Mouse (Mus musculus) activated CD4-positive, CD25-positive, alpha-beta regulatory T cell, adult 4 months (primary cell): ENCODE results near the gene Cadm4. TPM values are rescaled to one million over a fixed set of nuclear protein-coding genes. Genes with fewer than 3 reads are reported as not detected.
"Not testable (repeated sequence)": the region's sequence is repeated elsewhere in the genome, so short reads cannot be mapped to it uniquely, and the experiment has no call there.

Source experiments
- ATAC-seq: one replicate; pipeline ENCODE4 v1.8.0; 2017
- polyA plus RNA-seq, 2 experiments: library from polyadenylated mRNA; unstranded; fragments of 100-300 nt; shearing (Covaris generic); gene quantifications; one replicate each; pipeline ENCODE4 v1.2.1; 2017

Cadm4 gene
- polyA plus RNA-seq, 2 experiments from 2014 or later = not detected

DNA sequence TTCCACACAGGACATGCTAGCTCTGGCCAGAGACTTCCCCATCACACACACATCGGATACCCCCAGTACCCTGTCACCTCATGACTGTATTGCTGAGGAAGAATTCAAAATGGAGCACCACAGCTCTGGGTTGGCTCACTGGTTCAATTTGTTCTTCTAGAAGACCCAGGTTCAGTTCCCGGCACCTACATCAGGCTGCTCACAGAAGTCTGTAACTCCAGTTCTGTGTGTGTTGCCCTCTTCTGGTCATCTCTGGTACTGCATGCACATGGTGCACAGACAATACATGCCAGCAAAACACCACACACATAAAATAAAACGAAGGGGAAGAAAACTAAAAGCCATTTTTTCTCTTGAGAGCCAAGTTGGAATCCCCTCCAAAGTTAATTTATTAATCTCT, 12.7 kb upstream of the Cadm4 start:
- no peak for ATAC-seq

- ATAC-seq = no peak
These were observed 11.5 kb upstream of the Cadm4 start for GRCm38 (mm10) chr7:24470356-24470755.

DNA sequence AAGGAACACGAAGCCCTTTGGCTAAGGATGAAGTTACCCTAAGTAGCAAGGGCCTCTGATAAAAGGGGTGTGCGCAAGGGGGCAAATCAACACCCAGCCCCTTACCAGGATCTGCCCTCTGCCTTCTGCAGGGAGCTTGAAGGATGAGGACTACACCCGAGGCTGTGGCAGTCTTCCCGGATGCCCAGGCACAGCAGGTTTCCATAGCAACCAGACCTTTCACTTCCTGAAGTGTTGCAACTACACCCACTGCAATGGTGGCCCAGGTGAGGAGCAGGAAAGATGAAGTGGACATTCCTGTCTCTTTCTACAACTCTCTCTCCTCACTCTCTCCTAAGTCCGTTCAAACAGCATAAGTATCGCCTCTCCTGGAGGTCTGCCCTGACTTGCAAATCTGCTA, 9.4 kb upstream of the Cadm4 start:
- no peak for ATAC-seq

DNA sequence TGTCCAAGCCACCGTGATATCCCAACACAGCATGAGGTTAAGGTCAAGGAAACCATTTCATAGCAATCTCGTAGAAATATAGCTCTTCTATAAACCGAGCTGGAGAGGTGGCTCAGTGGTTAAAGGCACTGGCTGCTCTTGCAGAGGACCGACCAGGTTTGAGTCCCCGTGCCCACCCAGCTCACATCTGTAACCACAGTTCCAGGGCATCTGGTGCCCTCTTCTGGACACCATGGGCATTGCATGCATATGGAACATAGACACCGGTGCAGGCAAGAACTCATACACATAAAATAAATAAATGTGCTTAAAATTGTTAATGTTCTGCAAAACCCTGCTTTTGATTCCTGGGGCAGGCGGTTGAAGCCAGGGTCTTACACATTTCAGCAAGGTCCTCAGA, 8.9 kb upstream of the Cadm4 start:
- no peak for ATAC-seq

DNA sequence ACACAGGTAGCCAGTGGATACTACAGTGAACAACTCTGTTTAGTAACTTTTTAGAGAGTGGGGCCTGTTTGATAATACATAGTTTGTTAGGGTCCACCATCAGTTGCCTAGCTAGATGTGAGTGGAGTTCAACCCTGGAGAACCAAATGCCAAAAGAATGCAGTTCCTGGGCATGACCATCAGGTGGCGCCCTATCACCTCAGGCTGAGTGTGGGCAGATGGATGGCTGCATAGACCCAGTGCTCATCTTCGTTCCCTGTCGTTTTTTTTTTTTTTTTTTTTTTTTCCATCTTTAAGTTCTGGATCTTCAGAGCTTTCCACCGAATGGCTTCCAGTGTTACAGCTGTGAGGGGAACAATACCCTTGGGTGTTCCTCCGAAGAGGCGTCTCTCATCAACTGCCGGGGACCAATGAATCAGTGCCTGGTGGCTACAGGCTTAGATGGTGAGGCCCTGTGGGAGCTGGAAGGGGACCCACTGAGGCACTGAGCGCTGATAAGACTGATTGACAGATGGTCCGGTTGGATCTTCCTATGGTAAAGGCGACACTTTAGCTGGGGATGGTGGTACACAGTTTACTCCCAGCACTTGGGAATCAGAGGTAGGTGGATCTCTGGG, 7.8 kb upstream of the Cadm4 start:
- ATAC-seq = no peak

GRCm38 (mm10) chr7:24474811-24475506, 6.9 kb upstream of the Cadm4 start:
- ATAC-seq = no peak

- no peak for ATAC-seq
These were observed 5.5 kb upstream of the Cadm4 start for GRCm38 (mm10) chr7:24476338-24476737.

DNA sequence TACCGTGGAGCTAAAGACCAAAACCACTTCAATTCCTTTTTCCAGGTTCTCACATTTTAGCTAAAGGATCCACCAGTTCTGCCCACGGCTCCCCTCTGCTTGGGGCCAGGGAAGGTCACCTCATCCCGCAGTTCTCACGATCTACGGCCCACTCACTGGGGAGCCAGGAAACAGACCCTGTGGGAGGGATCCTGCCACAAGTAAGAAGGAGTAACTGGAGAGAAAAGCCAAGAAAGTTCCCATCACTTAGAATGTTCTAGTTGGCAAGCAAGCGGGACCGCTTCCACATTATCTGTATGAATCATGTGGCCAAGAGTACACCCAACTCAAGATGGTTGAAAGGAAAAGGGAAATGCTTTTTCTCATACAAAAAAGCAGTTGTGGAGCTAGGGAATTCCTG, 5.0 kb upstream of the Cadm4 start:
- ATAC-seq = no peak

GRCm38 (mm10) chr7:24478911-24479310, 2.9 kb upstream of the Cadm4 start:
- ATAC-seq = no peak

- no peak for ATAC-seq
These were observed 2.1 kb upstream of the Cadm4 start for GRCm38 (mm10) chr7:24479685-24480084.

GRCm38 (mm10) chr7:24480121-24480941, 1.5 kb upstream of the Cadm4 start:
- ATAC-seq = no peak

GRCm38 (mm10) chr7:24480986-24481473, 793 bp upstream of the Cadm4 start:
- ATAC-seq = no peak

DNA sequence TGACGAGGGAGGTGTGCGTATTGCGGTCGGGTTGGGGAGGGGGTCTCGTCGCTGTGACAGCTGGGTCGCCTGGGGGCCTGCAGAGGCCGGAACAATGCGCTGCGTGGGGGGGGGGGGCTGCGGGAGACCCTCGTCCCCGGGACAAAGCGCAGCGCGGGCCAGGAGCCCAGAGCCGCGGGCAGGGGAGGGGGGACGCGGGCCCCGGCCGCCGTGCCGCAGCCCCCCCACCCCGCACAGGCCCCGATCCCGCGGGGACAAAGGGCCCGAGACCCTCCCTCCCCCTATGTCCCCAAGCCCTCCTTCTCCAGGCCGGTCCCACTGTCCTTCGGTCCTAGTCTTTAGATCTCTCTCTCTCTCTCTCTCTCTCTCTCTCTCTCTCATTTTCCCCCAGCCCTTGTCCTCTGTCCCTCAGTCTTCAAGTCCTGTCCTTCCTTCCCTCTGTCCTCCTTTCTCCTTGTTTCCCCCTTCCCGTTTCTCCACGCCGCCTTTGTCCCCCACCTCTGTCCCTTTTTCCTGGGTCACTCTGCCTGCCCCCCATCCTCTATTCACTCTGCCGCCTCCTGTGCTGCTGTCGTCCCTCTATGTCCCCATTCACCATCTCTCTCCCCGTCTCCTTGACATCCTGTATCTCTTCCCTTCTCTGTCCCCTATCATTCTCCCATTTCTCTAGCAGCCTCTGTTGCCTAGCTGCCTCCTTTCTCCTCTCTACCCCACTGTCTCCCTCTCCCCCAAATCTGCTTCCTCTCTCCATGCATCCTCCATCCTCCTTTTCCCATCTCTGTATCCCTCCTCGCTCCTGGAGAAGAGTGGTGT, 591 bp downstream of the Cadm4 start:
- ATAC-seq = no peak

- not testable (repeated sequence) for ATAC-seq
These were observed 1.5 kb downstream of the Cadm4 start for GRCm38 (mm10) chr7:24483291-24483690.

GRCm38 (mm10) chr7:24485481-24485880, 3.7 kb downstream of the Cadm4 start:
- ATAC-seq = no peak

GRCm38 (mm10) chr7:24486654-24487130, 4.9 kb downstream of the Cadm4 start:
- ATAC-seq = no peak

DNA sequence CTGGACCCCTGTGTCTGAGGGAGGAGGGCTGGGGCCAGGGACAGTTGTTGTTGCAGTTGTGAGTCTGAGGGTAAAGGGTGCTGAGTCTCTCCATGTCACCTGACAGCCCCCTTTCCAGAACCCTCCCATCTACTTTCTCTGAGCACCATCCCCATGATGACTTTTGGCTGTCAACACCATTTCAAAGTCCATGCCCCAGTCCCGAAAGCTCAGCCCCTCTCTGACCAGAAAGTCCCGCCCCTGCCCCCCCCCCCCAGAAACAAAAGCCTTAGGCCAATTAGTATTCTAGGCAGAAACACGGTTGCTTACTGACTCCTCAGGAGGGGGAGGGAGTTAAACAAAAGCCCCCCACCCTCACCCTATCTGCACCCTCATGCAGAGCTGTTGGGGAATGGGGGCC, 5.6 kb downstream of the Cadm4 start:
- ATAC-seq = no peak

DNA sequence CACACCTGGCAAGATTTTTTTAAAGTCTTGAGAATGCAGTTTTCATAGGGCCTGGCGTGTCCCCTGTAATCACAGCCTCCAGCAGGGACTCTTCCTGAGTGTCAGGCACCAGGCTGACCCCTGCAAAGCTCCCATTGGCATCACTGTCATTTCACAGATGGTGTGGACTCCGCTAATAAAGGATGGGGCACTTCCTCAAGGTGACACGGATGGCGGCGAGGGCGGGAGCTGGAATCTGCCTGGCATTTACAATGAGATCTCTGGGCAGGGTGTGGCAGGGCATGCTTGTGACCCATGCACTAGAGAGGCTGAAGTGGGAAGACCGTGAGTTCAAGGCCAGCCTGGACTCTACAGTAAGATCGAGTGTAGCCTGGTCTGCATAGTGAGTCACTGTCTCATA, 6.5 kb downstream of the Cadm4 start:
- ATAC-seq = no peak

GRCm38 (mm10) chr7:24499856-24500577, 18.2 kb downstream of the Cadm4 start:
- ATAC-seq = no peak

DNA sequence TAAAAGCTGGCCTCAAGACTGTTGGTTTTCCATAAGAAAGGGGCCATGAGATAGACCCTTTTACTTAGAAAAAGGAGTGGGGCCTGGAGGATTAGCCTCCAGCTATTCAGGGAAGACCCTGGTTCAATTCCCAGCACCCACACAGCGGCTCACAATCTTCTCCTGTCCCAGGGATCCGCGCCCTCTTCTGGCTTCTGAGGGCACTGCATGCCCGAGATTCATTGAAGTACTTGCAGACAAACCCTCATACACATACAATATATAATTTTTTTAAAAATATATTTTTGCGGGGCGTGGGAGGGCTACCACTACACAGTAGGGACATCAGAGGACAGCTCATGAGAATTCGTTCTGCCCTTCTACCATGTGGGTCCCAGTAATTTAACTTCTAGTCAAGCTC, 19.1 kb downstream of the Cadm4 start:
- ATAC-seq = no peak

- no peak for ATAC-seq
These were observed 19.7 kb downstream of the Cadm4 start for GRCm38 (mm10) chr7:24501492-24501891.

DNA sequence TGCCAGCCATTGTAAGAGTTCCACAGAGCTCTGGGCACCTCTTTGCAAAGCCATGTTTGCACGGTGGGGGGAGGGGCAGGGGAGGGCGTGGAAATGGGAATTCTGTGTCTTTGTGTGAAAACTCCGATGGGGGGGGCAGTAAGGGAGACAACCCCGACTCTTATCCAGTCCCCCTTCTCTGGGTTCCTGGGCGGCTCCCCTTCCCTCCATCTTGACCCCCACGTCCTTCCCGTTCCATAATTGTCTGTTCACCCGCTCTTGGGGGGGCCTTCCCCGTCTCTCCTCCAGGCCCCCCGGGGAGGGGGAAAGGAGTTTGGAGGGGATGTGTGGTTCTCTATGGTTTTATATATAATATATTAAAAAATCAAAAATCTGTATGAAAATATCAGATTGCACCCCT, 22.2 kb downstream of the Cadm4 start:
- ATAC-seq = no peak
